Mouse (Mus musculus): Measurements from ENCODE around the gene 2510009E07Rik. TPM values are rescaled to one million over a fixed set of nuclear protein-coding genes. Genes with fewer than 3 reads are reported as not detected.

The 2510009E07Rik gene
- total and polyA plus RNA-seq, 3 experiments = not detected

- no peak for DNase-seq (ENCODE audit: extremely low read depth)
- H3K9me3 ChIP-seq (replicated peaks; ENCODE audit: low read length) = no peaks in the 10 kb centered on the region
- TF ChIP-seq EP300 (IDR thresholded peaks at IDR 0.05; ENCODE audit: low read length) (no peak), MAZ (IDR thresholded peaks at IDR 0.05; ENCODE audit: low read depth, low read length) (no peak), MAFK (IDR thresholded peaks at IDR 0.05; ENCODE audit: insufficient replicate concordance, low read length) (no peak), CHD1 (IDR thresholded peaks at IDR 0.05; ENCODE audit: low read depth, low read length) (no peak), POLR2A (IDR thresholded peaks at IDR 0.05; ENCODE audit: low read depth, low read length) (no peak), NELFE (IDR thresholded peaks at IDR 0.05; ENCODE audit: low read depth, low read length) (no peak)
- H3K4me3 ChIP-seq (replicated peaks in 1 of 3; ENCODE audit: low read depth in 2 of 3, low read length in 2 of 3, poor library complexity in 1 of 3) = no peak overlapping the region
- no peaks in the 10 kb centered on the region for H3K79me2 ChIP-seq (replicated peaks; ENCODE audit: control insufficient read depth, extremely low read depth, insufficient read depth, poor library complexity, severe bottlenecking)
- H3K36me3 ChIP-seq (replicated peaks in 1 of 2; ENCODE audit: control insufficient read depth in 1 of 2, insufficient read depth in 1 of 2, low read length in 1 of 2) = no peaks in the 10 kb centered on the region
- H3K4me2 ChIP-seq (ENCODE audit: insufficient read depth, low read depth, poor library complexity, severe bottlenecking) = no peak overlapping the region
- H3K27ac ChIP-seq (ENCODE audit: insufficient read depth, low read depth) = no peak overlapping the region
- no peak overlapping the region for H3K9ac ChIP-seq (ENCODE audit: insufficient read depth, low read depth)
- no peaks in the 10 kb centered on the region for H3K4me1 ChIP-seq (ENCODE audit: control insufficient read depth in 1 of 2, insufficient read depth in 2 of 2)
- dilution Hi-C loops (cut with MboI; ENCODE audit: extremely low pct_ligation_motif_present, extremely low pct_unique_long_range_greater_than_20kb, low sequenced_read_pairs) = no loop called here
- no peaks in the 10 kb centered on the region for H3K27me3 ChIP-seq (replicated peaks)
- in situ Hi-C loops (cut with MboI; ENCODE audit: low pct_ligation_motif_present, low pct_unique_long_range_greater_than_20kb, low sequenced_read_pairs) = no loop called here
Measured at GRCm38 (mm10) chr16:21741542-21741941, 47.1 kb upstream of the 2510009E07Rik start.

GRCm38 (mm10) chr16:21735638-21736037, 41.2 kb upstream of the 2510009E07Rik start:
- H3K9ac ChIP-seq (ENCODE audit: insufficient read depth, low read depth) = no peak overlapping the region
- H3K79me2 ChIP-seq (replicated peaks; ENCODE audit: control insufficient read depth, extremely low read depth, insufficient read depth, poor library complexity, severe bottlenecking) = no peaks in the 10 kb centered on the region

GRCm38 (mm10) chr16:21727897-21728364, 33.5 kb upstream of the 2510009E07Rik start:
- peak overlapping the region; percentile 15 to 23 (median 22) for H3K4me3 ChIP-seq (replicated peaks in 1 of 3; ENCODE audit: low read depth in 2 of 3, low read length in 2 of 3, poor library complexity in 1 of 3)
- H3K9ac ChIP-seq (ENCODE audit: insufficient read depth, low read depth) = peak overlapping the region; percentile 34
- H3K4me1 ChIP-seq (ENCODE audit: control insufficient read depth in 1 of 2, insufficient read depth in 2 of 2) = peaks cover 3 to 13% of the 10 kb centered on the region in 2 experiments; a peak in 2 of 4 replicates
- no peak overlapping the region for H3K27ac ChIP-seq (ENCODE audit: insufficient read depth, low read depth)
- DNase-seq (ENCODE audit: extremely low read depth) = peak; percentile 93
- in situ Hi-C loops (cut with MboI; ENCODE audit: low pct_ligation_motif_present, low pct_unique_long_range_greater_than_20kb, low sequenced_read_pairs) (no loop called here), dilution Hi-C loops (cut with MboI; ENCODE audit: extremely low pct_ligation_motif_present, extremely low pct_unique_long_range_greater_than_20kb, low sequenced_read_pairs) (no loop called here)
- no peaks in the 10 kb centered on the region for H3K36me3 ChIP-seq (replicated peaks in 1 of 2; ENCODE audit: control insufficient read depth in 1 of 2, insufficient read depth in 1 of 2, low read length in 1 of 2)
- H3K4me2 ChIP-seq (ENCODE audit: insufficient read depth, low read depth, poor library complexity, severe bottlenecking) = peak overlapping the region; percentile 68
- H3K79me2 ChIP-seq (replicated peaks; ENCODE audit: control insufficient read depth, extremely low read depth, insufficient read depth, poor library complexity, severe bottlenecking) = no peaks in the 10 kb centered on the region
- peaks cover 3% of the 10 kb centered on the region for H3K9me3 ChIP-seq (replicated peaks; ENCODE audit: low read length)
- H3K27me3 ChIP-seq (replicated peaks) = no peaks in the 10 kb centered on the region
- no peak for TF ChIP-seq UBTF (IDR thresholded peaks at IDR 0.05; ENCODE audit: low read depth, low read length)
- TF ChIP-seq MAZ (IDR thresholded peaks at IDR 0.05; ENCODE audit: low read depth, low read length) = no peak
- no peak for TF ChIP-seq TBP (conservative IDR thresholded peaks at IDR 0.05; ENCODE audit: low read depth, low read length)
- TF ChIP-seq MXI1 (IDR thresholded peaks at IDR 0.05; ENCODE audit: low read depth, low read length) = 0 out of 2 replicates have a peak, but pooled peaks have one; percentile 38
- no peak for TF ChIP-seq GABPA (IDR thresholded peaks at IDR 0.05; ENCODE audit: insufficient replicate concordance, low read depth, low read length)
- TF ChIP-seq MYC (IDR thresholded peaks at IDR 0.05; ENCODE audit: low read depth, low read length) = peak; percentile 94
- no peak for TF ChIP-seq POLR2A (IDR thresholded peaks at IDR 0.05; ENCODE audit: low read depth, low read length)
- no peak for TF ChIP-seq E2F4 (IDR thresholded peaks at IDR 0.05; ENCODE audit: insufficient replicate concordance, low read depth, low read length)
- no peak for TF ChIP-seq TCF12 (IDR thresholded peaks at IDR 0.05; ENCODE audit: low read depth, low read length)
- TF ChIP-seq NRF1 (IDR thresholded peaks at IDR 0.05; ENCODE audit: low read depth, low read length) = no peak
- no peak for TF ChIP-seq CHD1 (IDR thresholded peaks at IDR 0.05; ENCODE audit: low read depth, low read length)
- no peak for TF ChIP-seq ZNF384 (IDR thresholded peaks at IDR 0.05; ENCODE audit: low read depth, low read length)
- TF ChIP-seq ZC3H11A (IDR thresholded peaks at IDR 0.05; ENCODE audit: low read depth, low read length) = peak; percentile 77
- TF ChIP-seq RCOR1 (conservative IDR thresholded peaks at IDR 0.05; ENCODE audit: low read depth, low read length) = no peak
- 0 out of 2 replicates have a peak, but pooled peaks have one; percentile 36 for TF ChIP-seq SIN3A (IDR thresholded peaks at IDR 0.05; ENCODE audit: low read length)
- no peak for TF ChIP-seq USF1 (IDR thresholded peaks at IDR 0.05; ENCODE audit: low read depth, low read length)
- TF ChIP-seq ELF1 (IDR thresholded peaks at IDR 0.05; ENCODE audit: low read depth, low read length) = no peak
- TF ChIP-seq MAX (IDR thresholded peaks at IDR 0.05; ENCODE audit: low read length) = peak; percentile 61; the same call in 1 of the 2 replicates
- TF ChIP-seq HCFC1 (IDR thresholded peaks at IDR 0.05; ENCODE audit: low read depth, low read length) = peak; percentile 15; the same call in 1 of the 2 replicates
- TF ChIP-seq USF2 (conservative IDR thresholded peaks at IDR 0.05; ENCODE audit: low read depth, low read length) = no peak
- TF ChIP-seq NELFE (IDR thresholded peaks at IDR 0.05; ENCODE audit: low read depth, low read length) = no peak

More at GRCm38 (mm10) chr16:21735638-21736037, 41.2 kb upstream of the 2510009E07Rik start:
- no peaks in the 10 kb centered on the region for H3K4me1 ChIP-seq (ENCODE audit: control insufficient read depth in 1 of 2, insufficient read depth in 2 of 2)
- no peak for TF ChIP-seq MYC (IDR thresholded peaks at IDR 0.05; ENCODE audit: low read depth, low read length)
- peak; percentile 77 for TF ChIP-seq ZNF384 (IDR thresholded peaks at IDR 0.05; ENCODE audit: low read depth, low read length)
- TF ChIP-seq ETS1 (conservative IDR thresholded peaks at IDR 0.05; ENCODE audit: low read depth, low read length) = no peak
- TF ChIP-seq CHD1 (IDR thresholded peaks at IDR 0.05; ENCODE audit: low read depth, low read length) = no peak
- no peak for TF ChIP-seq E2F4 (IDR thresholded peaks at IDR 0.05; ENCODE audit: insufficient replicate concordance, low read depth, low read length)
- no peak for TF ChIP-seq TCF12 (IDR thresholded peaks at IDR 0.05; ENCODE audit: low read depth, low read length)
- TF ChIP-seq ELF1 (IDR thresholded peaks at IDR 0.05; ENCODE audit: low read depth, low read length) = no peak
- dilution Hi-C loops (cut with MboI; ENCODE audit: extremely low pct_ligation_motif_present, extremely low pct_unique_long_range_greater_than_20kb, low sequenced_read_pairs) (no loop called here), in situ Hi-C loops (cut with MboI; ENCODE audit: low pct_ligation_motif_present, low pct_unique_long_range_greater_than_20kb, low sequenced_read_pairs) (no loop called here)
- no peak overlapping the region for H3K4me3 ChIP-seq (replicated peaks in 1 of 3; ENCODE audit: low read depth in 2 of 3, low read length in 2 of 3, poor library complexity in 1 of 3)
- H3K9me3 ChIP-seq (replicated peaks; ENCODE audit: low read length) = peaks cover 3% of the 10 kb centered on the region
- H3K27ac ChIP-seq (ENCODE audit: insufficient read depth, low read depth) = no peak overlapping the region
- DNase-seq (ENCODE audit: extremely low read depth) = no peak
- H3K27me3 ChIP-seq (replicated peaks) = no peaks in the 10 kb centered on the region
- H3K36me3 ChIP-seq (replicated peaks in 1 of 2; ENCODE audit: control insufficient read depth in 1 of 2, insufficient read depth in 1 of 2, low read length in 1 of 2) = no peaks in the 10 kb centered on the region
- H3K4me2 ChIP-seq (ENCODE audit: insufficient read depth, low read depth, poor library complexity, severe bottlenecking) = no peak overlapping the region
